Mouse (Mus musculus) thymus, postnatal 14 days (tissue): ENCODE data around the gene Syde2.
A peak's percentile ranks its signal among the peaks of the same experiment; 100 is the strongest.
"Not testable (repeated sequence)": the region's sequence is repeated elsewhere in the genome, so short reads cannot be mapped to it uniquely, and the experiment has no call there.

Experiments
- DNase-seq: peaks from one replicate; pipeline ENCODE4 v3.0.0; 2021

The Syde2 gene

GRCm38 (mm10) chr3:145987268-145987969, at the start of gene Syde2:
Gene Syde2, plus strand, starts transcription at chr3:145987870.
- DNase-seq: peak; percentile 92

- DNase-seq: peak; percentile 55
These were observed 49.0 kb upstream of the Syde2 start for GRCm38 (mm10) chr3:145938405-145939349.

GRCm38 (mm10) chr3:145939402-145939801, 48.3 kb upstream of the Syde2 start:
- no peak for DNase-seq

- no peak for DNase-seq
These were observed 47.7 kb upstream of the Syde2 start for GRCm38 (mm10) chr3:145939971-145940370.

GRCm38 (mm10) chr3:145941971-145942370, 45.7 kb upstream of the Syde2 start:
- DNase-seq: peak; percentile 61

GRCm38 (mm10) chr3:145944348-145944747, 43.3 kb upstream of the Syde2 start:
- no peak for DNase-seq

GRCm38 (mm10) chr3:145945904-145946303, 41.8 kb upstream of the Syde2 start:
- DNase-seq: no peak

GRCm38 (mm10) chr3:145946654-145947053, 41.0 kb upstream of the Syde2 start:
- no peak for DNase-seq

- no peak for DNase-seq
These were observed 40.0 kb upstream of the Syde2 start for GRCm38 (mm10) chr3:145947539-145948204.

- peak; percentile 43 for DNase-seq
These were observed 37.4 kb upstream of the Syde2 start for GRCm38 (mm10) chr3:145950034-145950814.

GRCm38 (mm10) chr3:145950815-145951130, 36.9 kb upstream of the Syde2 start:
- no peak for DNase-seq

- no peak for DNase-seq
These were observed 36.1 kb upstream of the Syde2 start for GRCm38 (mm10) chr3:145951287-145952165.

- no peak for DNase-seq
These were observed 34.7 kb upstream of the Syde2 start for GRCm38 (mm10) chr3:145952945-145953344.

GRCm38 (mm10) chr3:145953411-145953810, 34.3 kb upstream of the Syde2 start:
- DNase-seq: no peak

- DNase-seq: no peak
These were observed 27.8 kb upstream of the Syde2 start for GRCm38 (mm10) chr3:145959824-145960223.

- DNase-seq: no peak
These were observed 25.3 kb upstream of the Syde2 start for GRCm38 (mm10) chr3:145962411-145962810.

- DNase-seq: no peak
These were observed 24.3 kb upstream of the Syde2 start for GRCm38 (mm10) chr3:145963101-145964017.

- no peak for DNase-seq
These were observed 23.7 kb upstream of the Syde2 start for GRCm38 (mm10) chr3:145964018-145964387.

GRCm38 (mm10) chr3:145964473-145964872, 23.2 kb upstream of the Syde2 start:
- DNase-seq: no peak

GRCm38 (mm10) chr3:145965583-145965982, 22.1 kb upstream of the Syde2 start:
- DNase-seq: not testable (repeated sequence)

GRCm38 (mm10) chr3:145966806-145967205, 20.9 kb upstream of the Syde2 start:
- no peak for DNase-seq
